Mouse (Mus musculus): ENCODE measurements around the gene Fam209. TPM values are rescaled to one million over a fixed set of nuclear protein-coding genes. Genes with fewer than 3 reads are reported as not detected.

The Fam209 gene
- polyA plus RNA-seq, 1 experiment from 2014 or later, result not detected

GRCm38 (mm10) chr2:172510056-172510712, 37.9 kb downstream of the Fam209 start:
- Histone ChIP-seq H3K27ac (ENCODE audit: low read depth, low read length) (no peak overlapping the region), H3K4me3 (ENCODE audit: low read depth, low read length) (no peak overlapping the region), H3K9ac (ENCODE audit: low read depth, low read length) (no peak overlapping the region), H3K9me3 (ENCODE audit: control insufficient read depth, low read length) (no peaks in the 10 kb centered on the region), H3K4me1 (replicated peaks; ENCODE audit: control insufficient read depth, insufficient read depth, low read length) (no peaks in the 10 kb centered on the region), H3K27me3 (ENCODE audit: control insufficient read depth, insufficient read depth, low read length) (no peaks in the 10 kb centered on the region), H3K4me2 (replicated peaks; ENCODE audit: low read depth, low read length) (no peak overlapping the region), H3K36me3 (ENCODE audit: control insufficient read depth, insufficient read depth, low read length) (no peaks in the 10 kb centered on the region)
- DNase-seq (ENCODE audit: low spot score), result no peak
- 92% methylated on average over 15 of the region's 15 CpGs for WGBS
- ATAC-seq (ENCODE audit: low FRiP score), result no peak

DNA sequence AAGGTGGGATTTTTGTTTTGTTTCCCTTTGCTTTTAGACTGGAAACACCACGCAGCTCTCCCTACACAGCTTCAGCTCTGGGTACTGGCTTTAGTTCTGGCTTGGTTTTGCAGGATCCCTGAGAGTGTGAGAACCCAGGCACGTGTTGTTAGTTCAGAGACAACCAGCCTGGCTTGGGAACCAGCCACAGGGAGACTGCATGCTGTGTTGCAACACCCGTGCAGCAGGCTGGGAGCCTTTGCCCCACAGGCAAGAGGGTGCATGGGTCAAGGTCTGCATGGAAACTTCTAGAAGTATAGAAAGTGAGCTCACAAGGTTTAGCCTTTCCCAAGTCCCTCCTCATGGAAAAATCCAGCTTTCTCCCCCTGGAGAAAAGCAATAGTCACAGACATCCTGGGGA, 38.6 kb downstream of the Fam209 start:
- H3K4me3 ChIP-seq (ENCODE audit: low read depth, low read length), result no peak overlapping the region
- ATAC-seq (ENCODE audit: low FRiP score) (no peak), DNase-seq (ENCODE audit: low spot score) (no peak)
- no peaks in the 10 kb centered on the region for H3K4me1 ChIP-seq (replicated peaks; ENCODE audit: control insufficient read depth, insufficient read depth, low read length)
- 53% methylated on average over 3 of the region's 3 CpGs for WGBS
- H3K4me2 ChIP-seq (replicated peaks; ENCODE audit: low read depth, low read length), result no peak overlapping the region
- H3K27me3 ChIP-seq (ENCODE audit: control insufficient read depth, insufficient read depth, low read length), result no peaks in the 10 kb centered on the region
- no peaks in the 10 kb centered on the region for H3K9me3 ChIP-seq (ENCODE audit: control insufficient read depth, low read length)
- no peaks in the 10 kb centered on the region for H3K36me3 ChIP-seq (ENCODE audit: control insufficient read depth, insufficient read depth, low read length)
- no peak overlapping the region for H3K9ac ChIP-seq (ENCODE audit: low read depth, low read length)
- no peak overlapping the region for H3K27ac ChIP-seq (ENCODE audit: low read depth, low read length)

DNA sequence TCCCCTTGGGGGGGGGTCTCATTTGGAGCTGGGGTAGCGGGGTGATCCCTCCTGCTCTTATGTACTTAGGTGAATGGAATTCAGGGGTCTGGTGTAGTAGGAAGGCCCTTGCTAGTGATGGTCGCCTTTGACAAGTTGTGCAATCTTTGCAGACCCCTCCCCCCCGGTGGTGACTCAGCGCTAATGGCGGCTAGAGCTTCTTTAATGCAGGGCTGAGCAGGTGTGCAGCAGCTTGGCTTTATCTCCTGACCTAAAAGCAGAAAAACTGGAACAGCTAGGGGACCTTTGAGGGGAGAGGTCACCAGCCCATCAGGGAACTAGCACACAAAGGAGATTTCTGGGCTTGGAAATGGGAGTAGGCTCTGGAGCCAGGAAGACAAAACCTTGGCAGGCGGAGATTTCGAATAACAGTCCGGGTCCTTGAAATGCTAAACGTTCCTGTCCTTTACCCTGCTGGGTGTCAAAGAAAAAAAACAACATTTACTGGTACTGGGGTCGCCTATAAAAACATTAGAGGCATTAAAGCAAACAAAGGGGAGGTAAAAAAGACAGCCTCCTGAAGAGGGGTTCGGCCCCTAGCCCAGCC, 44.2 kb downstream of the Fam209 start:
- H3K9ac ChIP-seq (ENCODE audit: low read depth, low read length), result no peak overlapping the region
- no peak overlapping the region for H3K27ac ChIP-seq (ENCODE audit: low read depth, low read length)
- H3K9me3 ChIP-seq (ENCODE audit: control insufficient read depth, low read length), result no peaks in the 10 kb centered on the region
- H3K36me3 ChIP-seq (ENCODE audit: control insufficient read depth, insufficient read depth, low read length), result no peaks in the 10 kb centered on the region
- no peaks in the 10 kb centered on the region for H3K27me3 ChIP-seq (ENCODE audit: control insufficient read depth, insufficient read depth, low read length)
- H3K4me3 ChIP-seq (ENCODE audit: low read depth, low read length), result no peak overlapping the region
- ATAC-seq (ENCODE audit: low FRiP score) (no peak), DNase-seq (ENCODE audit: low spot score) (peak; percentile 16)
- H3K4me1 ChIP-seq (replicated peaks; ENCODE audit: control insufficient read depth, insufficient read depth, low read length), result no peaks in the 10 kb centered on the region
- no peak overlapping the region for H3K4me2 ChIP-seq (replicated peaks; ENCODE audit: low read depth, low read length)
- 16% methylated on average over 11 of the region's 11 CpGs for whole genome bisulfite sequencing

GRCm38 (mm10) chr2:172520616-172521371, 48.5 kb downstream of the Fam209 start:
- Histone ChIP-seq H3K9ac (ENCODE audit: low read depth, low read length) (no peak overlapping the region), H3K27me3 (ENCODE audit: control insufficient read depth, insufficient read depth, low read length) (0 out of 2 replicates have a peak, but pooled peaks cover 2% of the 10 kb centered on the region), H3K4me3 (ENCODE audit: low read depth, low read length) (no peak overlapping the region), H3K4me1 (replicated peaks; ENCODE audit: control insufficient read depth, insufficient read depth, low read length) (no peaks in the 10 kb centered on the region), H3K4me2 (replicated peaks; ENCODE audit: low read depth, low read length) (no peak overlapping the region), H3K36me3 (ENCODE audit: control insufficient read depth, insufficient read depth, low read length) (no peaks in the 10 kb centered on the region), H3K27ac (ENCODE audit: low read depth, low read length) (no peak overlapping the region), H3K9me3 (ENCODE audit: control insufficient read depth, low read length) (no peaks in the 10 kb centered on the region)
- WGBS, result 86% methylated on average over 9 of the region's 9 CpGs
- DNase-seq (ENCODE audit: low spot score) (no peak), ATAC-seq (ENCODE audit: low FRiP score) (no peak)

DNA sequence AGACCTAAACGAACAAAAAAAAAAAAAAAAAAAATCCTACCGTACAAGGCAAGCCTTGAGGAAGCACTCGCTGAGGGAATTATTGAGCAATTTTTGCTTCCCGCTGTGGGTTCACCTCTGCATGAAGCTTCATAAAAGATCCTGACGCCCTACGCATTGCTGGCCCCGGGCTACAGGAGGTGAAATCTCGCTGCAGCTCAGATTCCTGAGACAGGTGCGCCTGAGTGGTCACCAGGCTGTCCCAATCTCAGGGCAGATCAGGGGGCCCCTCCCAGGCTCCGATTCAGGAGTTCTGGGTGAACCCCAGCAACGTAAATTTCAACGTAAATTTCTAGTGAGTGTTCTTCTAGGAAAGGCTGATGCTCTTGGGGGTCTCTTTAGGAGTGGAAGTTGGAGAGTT, 50.2 kb downstream of the Fam209 start:
- Histone ChIP-seq H3K4me1 (replicated peaks; ENCODE audit: control insufficient read depth, insufficient read depth, low read length) (no peaks in the 10 kb centered on the region), H3K36me3 (ENCODE audit: control insufficient read depth, insufficient read depth, low read length) (no peaks in the 10 kb centered on the region), H3K27me3 (ENCODE audit: control insufficient read depth, insufficient read depth, low read length) (0 out of 2 replicates have a peak, but pooled peaks cover 2% of the 10 kb centered on the region), H3K9ac (ENCODE audit: low read depth, low read length) (no peak overlapping the region), H3K4me3 (ENCODE audit: low read depth, low read length) (no peak overlapping the region), H3K27ac (ENCODE audit: low read depth, low read length) (no peak overlapping the region), H3K9me3 (ENCODE audit: control insufficient read depth, low read length) (no peaks in the 10 kb centered on the region), H3K4me2 (replicated peaks; ENCODE audit: low read depth, low read length) (no peak overlapping the region)
- DNase-seq (ENCODE audit: low spot score), result no peak
- ATAC-seq (ENCODE audit: low FRiP score), result no peak
- WGBS, result 86% methylated on average over 11 of the region's 12 CpGs

Other genes starting within 250 kb of the Fam209 start
- gene Mc3r, start 224.0 kb upstream of the Fam209 start, polyA plus RNA-seq (2014; fragmentation: Nextera tagmentation; extraction: Ambion mirVana), result not detected in 2 replicates
- 27.6 TPM in 2 replicates for gene Fam210b, start 127.0 kb upstream of the Fam209 start, polyA plus RNA-seq (2014; fragmentation: Nextera tagmentation; extraction: Ambion mirVana)
- 142 and 144 TPM in 2 replicates for gene Aurka, start 102.0 kb upstream of the Fam209 start, polyA plus RNA-seq (2014; fragmentation: Nextera tagmentation; extraction: Ambion mirVana)
- 44.7 and 44.9 TPM in 2 replicates for gene Cstf1, start 101.8 kb upstream of the Fam209 start, polyA plus RNA-seq (2014; fragmentation: Nextera tagmentation; extraction: Ambion mirVana)
- gene Cass4, start 78.7 kb upstream of the Fam209 start, polyA plus RNA-seq (2014; fragmentation: Nextera tagmentation; extraction: Ambion mirVana), result 0.12 and 0.40 TPM in 2 replicates
- 95.5 and 102 TPM in 2 replicates for gene Rtf2, start 32.0 kb upstream of the Fam209 start, polyA plus RNA-seq (2014; fragmentation: Nextera tagmentation; extraction: Ambion mirVana)
- gene Gcnt7, start 13.9 kb upstream of the Fam209 start, polyA plus RNA-seq (2014; fragmentation: Nextera tagmentation; extraction: Ambion mirVana), result 0.56 and 0.97 TPM in 2 replicates
- 2.5 and 2.8 TPM in 2 replicates for gene Tfap2c, start 77.1 kb downstream of the Fam209 start, polyA plus RNA-seq (2014; fragmentation: Nextera tagmentation; extraction: Ambion mirVana)